Mouse (Mus musculus): ENCODE results near the gene Ttc7b. TPM values are rescaled to one million over a fixed set of nuclear protein-coding genes. Genes with fewer than 3 reads are reported as not detected.

Ttc7b gene
- total and polyA plus RNA-seq, 3 experiments = 11.7 to 23.7 TPM; not detected in 1

DNA sequence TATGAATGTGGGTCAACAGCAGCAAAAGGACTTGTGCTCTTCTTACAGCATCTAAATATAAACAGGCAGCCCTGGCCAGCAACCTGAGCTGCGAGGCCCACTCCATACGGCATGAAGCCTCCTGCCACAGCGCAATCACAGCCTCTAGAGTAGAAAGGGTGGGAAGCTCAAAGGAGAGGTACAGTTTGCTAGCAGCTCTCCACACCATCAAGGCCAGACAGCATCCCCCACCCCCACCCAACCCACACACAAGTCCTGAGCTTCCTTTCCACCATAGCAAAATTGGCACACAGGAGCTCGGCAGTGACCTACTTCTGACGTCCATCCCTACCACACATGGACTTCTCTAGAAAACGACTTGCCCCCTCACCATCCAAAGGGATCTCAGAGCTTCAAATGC lies 42.0 kb downstream of the Ttc7b start:
- DNase-seq (ENCODE audit: low read depth, low spot score) = no peak
- no peaks in the 10 kb centered on the region for H3K4me1 ChIP-seq (ENCODE audit: control insufficient read depth in 1 of 2, insufficient read depth in 2 of 2, low read length in 2 of 2)
- no peaks in the 10 kb centered on the region for H3K9me3 ChIP-seq (replicated peaks; ENCODE audit: insufficient read depth, low read length)
- H3K79me2 ChIP-seq (ENCODE audit: control insufficient read depth, insufficient read depth, low read length, poor library complexity) = no peaks in the 10 kb centered on the region
- TF ChIP-seq RAD21 (IDR thresholded peaks at IDR 0.05; ENCODE audit: low read depth, low read length) (no peak), JUND (IDR thresholded peaks at IDR 0.05; ENCODE audit: low read depth, low read length) (no peak), MAZ (IDR thresholded peaks at IDR 0.05; ENCODE audit: low read depth, low read length) (no peak), KAT2A (conservative IDR thresholded peaks at IDR 0.05; ENCODE audit: low read depth, low read length) (no peak), NRF1 (IDR thresholded peaks at IDR 0.05; ENCODE audit: insufficient read depth, low read depth, low read length, poor library complexity, severe bottlenecking) (no peak), POLR2AphosphoS2 (IDR thresholded peaks at IDR 0.05; ENCODE audit: low read length) (no peak), MEF2A (IDR thresholded peaks at IDR 0.05; ENCODE audit: extremely low read depth, insufficient replicate concordance, low read depth, low read length, poor library complexity, severe bottlenecking) (no peak), CHD1 (IDR thresholded peaks at IDR 0.05; ENCODE audit: low read depth, low read length) (no peak), CHD2 (IDR thresholded peaks at IDR 0.05; ENCODE audit: low read length) (no peak), POLR2AphosphoS5 (IDR thresholded peaks at IDR 0.05; ENCODE audit: borderline replicate concordance, low read depth, low read length) (no peak), USF1 (IDR thresholded peaks at IDR 0.05; ENCODE audit: low read depth, low read length) (no peak), POLR2A (IDR thresholded peaks at IDR 0.05; ENCODE audit: control insufficient read depth in 1 of 2, insufficient read depth in 1 of 2, low read depth in 1 of 2, low read length in 2 of 2, poor library complexity in 1 of 2) (no peak), NELFE (IDR thresholded peaks at IDR 0.05; ENCODE audit: low read depth, low read length) (no peak), MAFK (IDR thresholded peaks at IDR 0.05; ENCODE audit: borderline replicate concordance, low read depth, low read length) (no peak), CTCF (IDR thresholded peaks at IDR 0.05 in 2 of 3, conservative IDR thresholded peaks at IDR 0.05 in 1 of 3; ENCODE audit: control insufficient read depth in 1 of 3, insufficient read depth in 1 of 3, low read depth in 2 of 3, low read length in 3 of 3, poor library complexity in 1 of 3, severe bottlenecking in 1 of 3) (no peak), E2F4 (IDR thresholded peaks at IDR 0.05; ENCODE audit: borderline replicate concordance, low read depth, low read length) (no peak), TBP (IDR thresholded peaks at IDR 0.05; ENCODE audit: low read depth, low read length) (no peak), GATA1 (IDR thresholded peaks at IDR 0.05; ENCODE audit: low read depth, low read length) (no peak), USF2 (IDR thresholded peaks at IDR 0.05; ENCODE audit: borderline replicate concordance in 1 of 2, insufficient read depth in 1 of 2, low read depth in 1 of 2, low read length in 2 of 2) (no peak), SIN3A (IDR thresholded peaks at IDR 0.05; ENCODE audit: low read length) (no peak)
- no peak overlapping the region for H3K4me3 ChIP-seq (ENCODE audit: control insufficient read depth in 1 of 2, insufficient read depth in 1 of 2, low read depth in 2 of 2, low read length in 2 of 2)
- no peaks in the 10 kb centered on the region for H3K27me3 ChIP-seq (ENCODE audit: control insufficient read depth in 1 of 2, insufficient read depth in 2 of 2, low read length in 2 of 2)
- H3K9ac ChIP-seq (ENCODE audit: control insufficient read depth, low read depth, low read length, poor library complexity, severe bottlenecking) = no peak overlapping the region
- no peak overlapping the region for H3K27ac ChIP-seq (ENCODE audit: control insufficient read depth, low read depth, low read length)
- peaks cover 0 to 2% of the 10 kb centered on the region in 2 experiments; a peak in 1 of 4 replicates for H3K36me3 ChIP-seq (ENCODE audit: control insufficient read depth in 1 of 2, insufficient read depth in 2 of 2, low read length in 2 of 2)

DNA sequence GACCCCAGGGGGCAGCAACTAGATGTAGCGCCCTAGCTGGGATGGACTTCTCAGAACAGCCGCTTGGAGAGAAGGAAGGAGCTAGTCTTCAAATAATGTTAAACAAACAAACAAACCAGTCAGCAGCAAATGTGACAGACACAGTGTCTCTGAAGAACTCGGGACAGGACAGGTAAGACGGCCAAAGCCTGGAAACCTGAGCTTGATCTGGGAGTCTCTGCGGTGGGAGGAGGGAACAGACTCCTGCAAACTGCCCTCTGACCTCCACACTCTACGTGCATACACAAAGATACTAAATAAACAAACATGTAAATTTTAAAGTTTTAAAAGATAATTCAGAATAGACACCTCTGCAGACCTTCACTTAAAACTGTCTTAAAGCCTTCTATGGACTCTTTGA lies 42.5 kb downstream of the Ttc7b start:
- Histone ChIP-seq H3K79me2 (ENCODE audit: control insufficient read depth, insufficient read depth, low read length, poor library complexity) (no peaks in the 10 kb centered on the region), H3K9me3 (replicated peaks; ENCODE audit: insufficient read depth, low read length) (no peaks in the 10 kb centered on the region), H3K4me1 (ENCODE audit: control insufficient read depth in 1 of 2, insufficient read depth in 2 of 2, low read length in 2 of 2) (no peaks in the 10 kb centered on the region), H3K4me3 (ENCODE audit: control insufficient read depth in 1 of 2, insufficient read depth in 1 of 2, low read depth in 2 of 2, low read length in 2 of 2) (no peak overlapping the region), H3K27me3 (ENCODE audit: control insufficient read depth in 1 of 2, insufficient read depth in 2 of 2, low read length in 2 of 2) (no peaks in the 10 kb centered on the region), H3K9ac (ENCODE audit: control insufficient read depth, low read depth, low read length, poor library complexity, severe bottlenecking) (no peak overlapping the region), H3K36me3 (ENCODE audit: control insufficient read depth in 1 of 2, insufficient read depth in 2 of 2, low read length in 2 of 2) (peaks cover 0 to 2% of the 10 kb centered on the region in 2 experiments; a peak in 1 of 4 replicates), H3K27ac (ENCODE audit: control insufficient read depth, low read depth, low read length) (no peak overlapping the region)
- TF ChIP-seq EP300 (IDR thresholded peaks at IDR 0.05; ENCODE audit: low read depth in 1 of 2, low read length in 2 of 2) = no peak
- no peak for TF ChIP-seq MYB (IDR thresholded peaks at IDR 0.05; ENCODE audit: low read depth, low read length)
- no peak for TF ChIP-seq GATA1 (IDR thresholded peaks at IDR 0.05; ENCODE audit: low read depth, low read length)
- DNase-seq (ENCODE audit: low read depth, low spot score) = no peak
